Mouse (Mus musculus): ENCODE measurements around the gene Paqr3. TPM values are rescaled to one million over a fixed set of nuclear protein-coding genes. Genes with fewer than 3 reads are reported as not detected.

The Paqr3 gene
- total and polyA plus RNA-seq, 2 experiments from 2014 or later = 11.6 to 44.7 TPM

DNA sequence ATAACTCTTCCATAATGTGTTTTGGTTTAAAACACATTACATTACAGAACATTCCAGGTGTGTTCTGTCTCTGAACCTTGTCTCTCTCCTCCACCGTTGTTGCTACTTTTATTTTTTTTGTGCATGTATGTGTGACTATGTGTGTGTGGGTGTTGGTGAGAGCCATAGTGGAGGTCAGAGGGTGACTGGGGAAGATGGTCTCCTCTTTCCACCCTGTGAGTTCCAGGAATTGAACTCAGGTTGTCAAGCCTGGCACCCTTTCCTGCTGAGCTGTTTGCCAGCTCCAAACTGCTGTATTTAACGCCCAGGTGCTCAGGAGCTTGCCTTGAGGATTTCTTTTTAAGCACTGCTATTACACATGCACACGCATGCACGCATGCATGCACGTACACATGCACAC, 35.2 kb downstream of the Paqr3 start:
- Histone ChIP-seq H3K9me3 (ENCODE audit: low read length) (no peaks in the 10 kb centered on the region), H3K27me3 (ENCODE audit: insufficient read depth, low read length) (no peaks in the 10 kb centered on the region), H3K4me3 (ENCODE audit: low read length) (no peak overlapping the region), H3K9ac (replicated peaks; ENCODE audit: low read length) (no peak overlapping the region), H3K4me2 (ENCODE audit: low read depth, low read length) (no peak overlapping the region), H3K27ac (no peak overlapping the region), H3K36me3 (ENCODE audit: insufficient read depth, low read length) (no peaks in the 10 kb centered on the region; the same call in 1 of the 2 replicates), H3K4me1 (ENCODE audit: insufficient read depth, low read length) (no peaks in the 10 kb centered on the region)
- 93% methylated on average over 5 of the region's 5 CpGs for WGBS
- DNase-seq (ENCODE audit: low spot score) (no peak), ATAC-seq (no peak)
- TF ChIP-seq CTCF (IDR thresholded peaks at IDR 0.05; ENCODE audit: low read depth) = no peak

DNA sequence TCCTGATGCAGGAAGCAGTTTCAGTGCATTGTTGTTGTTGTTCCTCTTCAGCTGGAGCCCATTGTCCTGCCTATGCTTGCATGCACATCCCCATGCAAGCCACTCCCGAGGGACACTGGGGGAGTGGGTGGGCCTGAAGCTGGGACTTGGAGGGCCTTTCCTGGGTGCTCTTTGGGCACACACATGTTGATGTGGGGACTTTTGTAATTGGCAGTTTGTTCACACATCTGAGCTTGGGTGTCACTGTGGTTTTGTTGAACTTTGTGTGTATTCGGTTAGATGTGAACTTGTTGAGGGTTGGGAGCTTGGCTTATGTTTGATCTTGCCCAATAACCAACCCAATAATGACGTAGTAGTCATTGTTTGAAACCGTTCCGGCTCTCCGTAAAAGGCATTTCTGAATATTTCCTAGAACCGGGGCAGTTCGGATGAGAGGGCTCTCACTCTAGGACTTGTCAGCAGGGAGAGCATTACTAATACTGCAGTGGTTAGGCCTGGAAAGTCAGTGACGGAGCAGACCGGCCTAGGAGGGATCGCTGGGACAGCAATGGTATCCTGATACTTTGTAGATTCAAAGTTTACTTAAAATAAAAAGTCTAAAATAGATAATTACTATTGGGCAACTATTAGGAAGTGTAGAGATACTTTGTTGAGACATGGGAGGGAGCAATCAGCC, 35.8 kb downstream of the Paqr3 start:
- Histone ChIP-seq H3K36me3 (ENCODE audit: insufficient read depth, low read length) (peaks cover 6% of the 10 kb centered on the region; the same call in 1 of the 2 replicates), H3K4me1 (ENCODE audit: insufficient read depth, low read length) (no peaks in the 10 kb centered on the region), H3K4me3 (ENCODE audit: low read length) (no peak overlapping the region), H3K27ac (no peak overlapping the region), H3K27me3 (ENCODE audit: insufficient read depth, low read length) (no peaks in the 10 kb centered on the region), H3K9ac (replicated peaks; ENCODE audit: low read length) (no peak overlapping the region), H3K9me3 (ENCODE audit: low read length) (no peaks in the 10 kb centered on the region), H3K4me2 (ENCODE audit: low read depth, low read length) (no peak overlapping the region)
- DNase-seq (ENCODE audit: low spot score) = no peak
- WGBS = 90% methylated on average over 11 of the region's 11 CpGs
- no peak for TF ChIP-seq CTCF (IDR thresholded peaks at IDR 0.05; ENCODE audit: low read depth)
- no peak for ATAC-seq

DNA sequence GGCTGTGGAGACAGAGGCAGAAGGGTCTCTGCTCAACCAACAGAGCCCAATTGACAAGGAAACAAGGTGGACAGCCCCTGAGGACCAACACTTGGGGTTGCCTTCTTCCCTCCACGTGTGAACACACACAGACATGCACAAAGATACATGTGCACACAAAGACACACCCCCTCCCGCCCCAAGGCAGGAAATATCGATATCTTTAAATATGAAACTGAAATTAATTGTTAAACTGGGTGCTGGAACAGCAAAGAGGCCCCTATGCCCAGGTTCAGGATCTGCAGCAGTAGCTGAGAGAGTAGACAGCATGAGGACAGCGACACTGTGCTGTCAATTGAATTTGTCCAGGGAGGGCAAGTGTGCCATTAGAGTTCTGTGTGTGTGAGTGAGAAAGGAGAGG, 45.6 kb downstream of the Paqr3 start:
- no peaks in the 10 kb centered on the region for H3K4me1 ChIP-seq (ENCODE audit: insufficient read depth, low read length)
- 88% methylated on average over 4 of the region's 4 CpGs for WGBS
- no peak overlapping the region for H3K27ac ChIP-seq
- no peak overlapping the region for H3K4me2 ChIP-seq (ENCODE audit: low read depth, low read length)
- H3K9me3 ChIP-seq (ENCODE audit: low read length) = no peaks in the 10 kb centered on the region
- ATAC-seq = no peak
- no peak for TF ChIP-seq CTCF (IDR thresholded peaks at IDR 0.05; ENCODE audit: low read depth)
- H3K9ac ChIP-seq (replicated peaks; ENCODE audit: low read length) = no peak overlapping the region
- no peaks in the 10 kb centered on the region for H3K27me3 ChIP-seq (ENCODE audit: insufficient read depth, low read length)
- no peak overlapping the region for H3K4me3 ChIP-seq (ENCODE audit: low read length)
- H3K36me3 ChIP-seq (ENCODE audit: insufficient read depth, low read length) = peaks cover 35% of the 10 kb centered on the region
- DNase-seq (ENCODE audit: low spot score) = no peak

GRCm38 (mm10) chr5:97062041-97062440, 49.4 kb downstream of the Paqr3 start:
- TF ChIP-seq CTCF (IDR thresholded peaks at IDR 0.05; ENCODE audit: low read depth) = no peak
- Histone ChIP-seq H3K4me2 (ENCODE audit: low read depth, low read length) (no peak overlapping the region), H3K27ac (no peak overlapping the region), H3K36me3 (ENCODE audit: insufficient read depth, low read length) (peaks cover 23% of the 10 kb centered on the region), H3K9ac (replicated peaks; ENCODE audit: low read length) (no peak overlapping the region), H3K9me3 (ENCODE audit: low read length) (no peaks in the 10 kb centered on the region), H3K4me3 (ENCODE audit: low read length) (no peak overlapping the region), H3K27me3 (ENCODE audit: insufficient read depth, low read length) (no peaks in the 10 kb centered on the region), H3K4me1 (ENCODE audit: insufficient read depth, low read length) (no peaks in the 10 kb centered on the region)
- WGBS = 86% methylated on average over 1 of the region's 1 CpGs
- no peak for DNase-seq (ENCODE audit: low spot score)
- no peak for ATAC-seq

GRCm38 (mm10) chr5:97060864-97061263, 50.5 kb downstream of the Paqr3 start:
- TF ChIP-seq CTCF (IDR thresholded peaks at IDR 0.05; ENCODE audit: low read depth) = no peak
- 52% methylated on average over 3 of the region's 3 CpGs for WGBS
- no peaks in the 10 kb centered on the region for H3K27me3 ChIP-seq (ENCODE audit: insufficient read depth, low read length)
- no peak overlapping the region for H3K4me3 ChIP-seq (ENCODE audit: low read length)
- DNase-seq (ENCODE audit: low spot score) (no peak), ATAC-seq (no peak)
- H3K9ac ChIP-seq (replicated peaks; ENCODE audit: low read length) = no peak overlapping the region
- H3K4me1 ChIP-seq (ENCODE audit: insufficient read depth, low read length) = no peaks in the 10 kb centered on the region
- H3K27ac ChIP-seq = no peak overlapping the region
- H3K9me3 ChIP-seq (ENCODE audit: low read length) = no peaks in the 10 kb centered on the region
- H3K36me3 ChIP-seq (ENCODE audit: insufficient read depth, low read length) = peaks cover 14% of the 10 kb centered on the region
- H3K4me2 ChIP-seq (ENCODE audit: low read depth, low read length) = no peak overlapping the region

GRCm38 (mm10) chr5:97056791-97057450, 54.5 kb downstream of the Paqr3 start:
- Histone ChIP-seq H3K9me3 (ENCODE audit: low read length) (no peaks in the 10 kb centered on the region), H3K4me1 (ENCODE audit: insufficient read depth, low read length) (no peaks in the 10 kb centered on the region), H3K27ac (no peak overlapping the region), H3K4me3 (ENCODE audit: low read length) (no peak overlapping the region), H3K4me2 (ENCODE audit: low read depth, low read length) (no peak overlapping the region), H3K9ac (replicated peaks; ENCODE audit: low read length) (no peak overlapping the region), H3K27me3 (ENCODE audit: insufficient read depth, low read length) (no peaks in the 10 kb centered on the region), H3K36me3 (ENCODE audit: insufficient read depth, low read length) (0 out of 2 replicates have a peak, but pooled peaks cover under 1% of the 10 kb centered on the region)
- DNase-seq (ENCODE audit: low spot score) (no peak), ATAC-seq (no peak)
- 88% methylated on average over 12 of the region's 12 CpGs for WGBS
- TF ChIP-seq CTCF (IDR thresholded peaks at IDR 0.05; ENCODE audit: low read depth) = no peak

GRCm38 (mm10) chr5:97056359-97056758, 55.0 kb downstream of the Paqr3 start:
- H3K27ac ChIP-seq = no peak overlapping the region
- no peaks in the 10 kb centered on the region for H3K4me1 ChIP-seq (ENCODE audit: insufficient read depth, low read length)
- no peaks in the 10 kb centered on the region for H3K36me3 ChIP-seq (ENCODE audit: insufficient read depth, low read length)
- TF ChIP-seq CTCF (IDR thresholded peaks at IDR 0.05; ENCODE audit: low read depth) = no peak
- no peak for DNase-seq (ENCODE audit: low spot score)
- ATAC-seq = no peak
- no peaks in the 10 kb centered on the region for H3K27me3 ChIP-seq (ENCODE audit: insufficient read depth, low read length)
- no peak overlapping the region for H3K4me2 ChIP-seq (ENCODE audit: low read depth, low read length)
- 75% methylated on average over 3 of the region's 3 CpGs for WGBS
- H3K9me3 ChIP-seq (ENCODE audit: low read length) = no peaks in the 10 kb centered on the region
- H3K4me3 ChIP-seq (ENCODE audit: low read length) = no peak overlapping the region
- no peak overlapping the region for H3K9ac ChIP-seq (replicated peaks; ENCODE audit: low read length)

Measured in hindbrain, postnatal 0 days (tissue).